Mouse (Mus musculus) MEL-GATA-1-ER (cell line): Measurements from ENCODE around the gene Cpd.

ENCODE experiments used
- DNase-seq: peaks from one replicate; pipeline ENCODE4 v3.0.0-alpha.2; 2012; ENCODE audit warnings: low read depth; ENCODE audit errors: extremely low read depth

Cpd gene

DNA sequence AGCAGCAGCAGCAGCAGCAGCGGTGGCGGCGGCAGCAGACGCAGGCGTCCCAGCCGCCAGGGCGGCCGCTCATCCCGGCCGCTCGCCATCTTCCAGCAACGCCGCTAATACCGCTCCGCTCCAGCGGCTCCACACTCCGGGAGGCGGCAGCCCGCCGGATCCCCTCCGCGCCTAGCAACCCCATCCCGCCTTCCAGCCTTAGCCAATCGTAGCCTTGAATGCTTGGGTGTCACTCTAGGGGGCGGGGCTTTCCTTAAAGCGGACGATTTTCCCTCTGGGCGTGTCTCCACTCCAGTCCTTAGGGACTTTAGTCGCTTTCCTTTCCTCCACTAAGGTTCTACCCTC lies at the start of gene Cpd:
Gene Cpd (minus strand): TSS at position 141 of the 345 bp plus-strand sequence.
- peak; percentile 83 for DNase-seq

DNA sequence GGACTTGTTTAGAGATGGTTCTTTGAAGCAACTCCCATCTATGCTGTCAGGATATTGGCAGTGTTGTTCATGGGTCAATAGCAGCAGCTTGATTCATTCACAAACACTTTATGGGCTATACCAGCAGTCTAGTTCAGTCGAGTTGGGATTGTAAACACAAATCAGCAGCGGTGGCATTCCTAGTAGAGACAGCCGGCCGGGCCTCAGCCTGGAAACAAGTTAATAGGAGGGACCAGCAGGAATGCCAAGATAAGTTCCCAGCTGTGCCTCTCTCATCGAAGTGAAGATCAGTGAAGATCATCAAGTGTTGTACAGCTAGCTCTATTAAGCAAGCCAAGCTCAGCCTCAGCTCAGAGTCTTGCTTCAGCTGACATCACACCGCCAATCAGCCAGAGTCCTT lies 49.5 kb upstream of the Cpd start:
- DNase-seq: no peak

DNA sequence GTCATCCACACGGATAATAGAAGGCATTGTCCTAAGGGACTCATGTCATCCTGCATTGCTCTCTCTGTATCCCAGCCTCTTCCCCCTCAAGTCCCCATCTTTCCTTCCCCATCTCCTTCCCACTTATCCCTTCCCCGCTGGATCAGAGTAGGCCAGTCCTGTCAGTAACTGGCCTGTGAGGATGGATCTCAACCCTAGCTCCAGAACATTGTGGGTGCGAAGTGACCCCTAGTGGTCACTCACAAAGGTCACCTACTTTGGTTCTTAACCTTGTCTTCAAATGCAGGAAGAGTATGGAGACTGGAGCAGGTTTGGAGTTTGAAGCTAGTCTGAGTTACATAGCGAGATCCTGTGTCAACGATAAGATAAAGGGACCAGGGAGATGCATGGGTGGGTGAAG lies 47.4 kb upstream of the Cpd start:
- no peak for DNase-seq

DNA sequence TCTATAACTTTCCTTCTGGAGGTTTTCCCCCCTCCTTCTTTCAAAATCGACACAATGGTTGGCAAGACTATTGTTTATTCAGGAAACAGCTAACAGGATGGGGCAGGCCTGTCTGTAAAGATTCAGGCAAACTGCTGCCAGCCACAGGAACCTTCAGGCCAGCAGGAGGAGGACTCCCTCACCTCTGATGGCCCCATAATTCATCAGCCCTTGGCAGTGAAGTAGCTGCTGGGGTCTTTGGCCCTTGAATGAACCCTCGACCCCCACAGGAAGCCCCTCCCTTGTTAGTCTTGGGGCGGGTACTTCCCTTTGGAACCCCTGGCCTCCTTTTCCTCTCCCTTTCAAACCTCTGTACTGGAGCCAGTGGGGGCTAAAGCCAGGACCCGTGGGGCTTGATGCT lies 46.8 kb upstream of the Cpd start:
- DNase-seq: no peak

DNA sequence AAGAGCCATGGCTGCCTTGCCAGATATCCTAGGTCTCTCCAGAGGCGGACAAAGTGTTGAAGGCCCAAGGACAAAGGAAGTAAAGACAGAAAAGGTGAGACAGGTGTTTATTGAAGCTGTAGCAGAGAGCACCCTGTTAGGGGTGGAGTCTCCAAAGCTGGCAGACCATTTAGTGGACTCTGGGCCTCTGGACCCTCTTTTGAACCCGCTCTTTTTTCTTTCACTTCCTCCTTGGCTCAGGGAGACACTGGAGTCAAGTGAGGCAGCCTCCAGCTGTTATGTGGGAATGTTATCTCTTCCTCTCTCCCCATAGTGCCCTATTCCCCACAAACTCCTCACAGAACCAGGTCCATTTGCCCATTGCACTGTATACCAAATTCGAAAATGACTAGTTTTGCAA lies 46.2 kb upstream of the Cpd start:
- DNase-seq: no peak

DNA sequence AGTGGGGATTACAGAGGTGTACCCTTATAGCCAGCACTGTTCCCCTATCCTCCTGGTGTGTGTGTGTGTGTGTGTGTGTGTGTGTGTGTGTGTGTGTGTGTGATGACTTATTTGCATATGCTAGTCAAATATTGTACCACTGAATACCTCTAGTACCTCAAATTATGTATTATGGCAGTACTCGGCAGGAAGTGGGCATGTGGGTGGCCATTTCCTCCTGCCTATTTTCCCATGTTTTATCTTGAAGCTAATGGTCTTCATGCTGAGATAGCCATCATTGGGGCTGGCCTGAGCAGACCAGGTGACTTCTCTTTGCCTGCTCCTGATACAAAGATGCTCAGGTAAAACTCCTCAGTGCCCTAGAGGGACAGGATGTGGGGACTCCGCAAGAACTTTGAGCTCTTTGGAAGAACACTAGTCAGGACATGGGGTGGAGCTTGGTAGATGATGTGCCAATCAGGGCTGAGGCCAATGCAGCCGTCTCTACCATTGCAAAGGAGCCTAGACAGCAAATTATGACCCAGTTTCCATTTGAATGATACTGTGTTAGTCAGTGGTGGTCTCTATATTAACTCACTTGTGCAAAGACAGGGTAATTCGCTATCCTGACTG lies 45.0 kb upstream of the Cpd start:
- no peak for DNase-seq

DNA sequence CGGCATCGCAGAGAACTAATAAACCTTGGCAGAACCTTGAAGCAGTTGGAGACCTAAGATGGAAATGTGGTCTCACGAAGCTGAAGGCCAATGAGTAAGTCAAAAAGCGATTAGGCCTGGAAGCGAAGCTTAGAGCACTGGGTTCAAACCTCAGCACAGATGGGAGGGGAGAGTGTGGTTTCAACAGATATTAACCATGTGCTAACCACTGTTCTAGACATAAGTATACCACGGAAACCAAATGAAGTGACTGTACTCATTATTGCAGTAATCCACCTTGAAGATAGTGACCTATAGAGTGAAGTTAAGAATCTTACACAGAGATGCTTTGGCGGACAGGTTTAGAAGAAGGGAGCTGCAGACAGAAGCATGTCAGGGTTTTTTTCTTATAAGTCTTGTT lies 44.4 kb upstream of the Cpd start:
- DNase-seq: no peak

DNA sequence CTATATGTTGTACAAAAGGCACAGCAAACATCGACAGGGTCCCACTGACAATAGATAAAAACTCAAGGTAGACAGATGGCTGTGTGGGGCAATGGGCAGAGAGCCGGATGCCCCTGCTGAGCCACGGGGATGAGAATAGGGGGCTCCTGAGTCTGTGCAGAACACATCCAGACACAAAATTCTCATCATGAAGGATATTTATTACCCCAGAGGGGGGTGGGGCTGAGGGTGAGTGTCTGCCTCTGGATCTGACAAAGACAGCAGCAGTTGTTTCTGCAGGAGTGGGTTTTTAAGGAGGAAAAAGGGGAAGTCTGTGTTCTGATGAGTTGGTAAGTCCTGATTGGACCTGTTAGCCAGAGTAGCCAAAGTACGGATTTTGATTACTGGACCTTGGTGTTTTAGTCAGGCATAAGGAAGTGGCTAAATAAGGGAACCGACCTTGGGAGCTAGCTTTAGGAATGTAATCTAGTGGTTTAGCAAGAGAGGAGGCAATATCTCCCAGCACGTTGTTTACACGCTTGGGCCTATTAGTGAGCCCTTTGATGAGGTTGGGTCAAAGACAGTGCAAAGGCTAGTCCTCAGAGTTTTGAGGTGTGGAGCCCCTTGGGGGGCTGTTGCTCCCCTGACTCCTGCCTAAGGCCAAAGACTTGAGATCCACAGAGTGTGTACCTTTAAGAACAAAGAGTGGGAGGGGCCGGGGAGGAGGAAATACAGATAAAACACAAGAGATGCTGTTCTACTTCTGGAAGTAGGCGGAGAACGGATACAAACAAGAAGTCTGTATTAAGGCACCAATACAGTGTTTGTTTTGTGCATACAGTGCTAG lies 42.7 kb upstream of the Cpd start:
- peak; percentile 63 for DNase-seq

DNA sequence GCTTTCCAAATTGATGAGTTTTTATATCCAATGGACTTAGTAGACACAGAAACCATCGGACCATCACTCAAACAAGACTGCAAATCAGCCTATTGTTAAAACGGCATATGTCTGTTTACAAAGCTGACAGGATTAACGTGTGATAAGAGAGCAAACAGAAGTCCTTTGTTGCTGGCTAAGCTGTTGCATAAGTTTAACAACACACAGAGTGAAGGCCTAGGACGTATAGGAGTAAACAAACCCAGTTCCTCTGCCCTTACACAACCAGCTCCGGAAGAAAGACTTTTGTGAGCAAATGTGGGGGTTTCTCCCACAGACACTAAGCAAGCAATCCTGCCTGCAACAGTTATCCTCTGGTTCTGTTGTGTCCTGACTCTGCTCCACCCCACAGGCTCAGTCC lies 37.6 kb upstream of the Cpd start:
- no peak for DNase-seq

DNA sequence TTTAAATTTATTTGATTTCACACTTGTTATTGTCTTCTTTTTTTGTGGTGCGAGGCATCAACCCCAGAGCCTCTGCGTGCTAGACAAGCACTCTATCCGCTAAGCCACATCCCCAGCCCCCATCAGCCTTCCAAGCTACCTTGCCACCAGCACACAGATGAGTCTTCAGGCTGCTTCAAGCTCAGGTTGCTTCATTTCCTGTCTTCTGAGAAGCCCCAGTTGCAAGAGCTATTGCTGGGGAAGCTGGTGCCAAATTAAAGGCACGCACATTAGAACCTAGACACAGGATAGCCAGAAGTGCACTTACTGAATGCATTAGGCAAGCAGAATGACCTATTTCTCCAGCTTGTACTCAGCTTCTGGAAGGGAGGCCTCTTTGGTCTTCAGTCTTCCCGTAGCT lies 33.0 kb upstream of the Cpd start:
- DNase-seq: no peak

DNA sequence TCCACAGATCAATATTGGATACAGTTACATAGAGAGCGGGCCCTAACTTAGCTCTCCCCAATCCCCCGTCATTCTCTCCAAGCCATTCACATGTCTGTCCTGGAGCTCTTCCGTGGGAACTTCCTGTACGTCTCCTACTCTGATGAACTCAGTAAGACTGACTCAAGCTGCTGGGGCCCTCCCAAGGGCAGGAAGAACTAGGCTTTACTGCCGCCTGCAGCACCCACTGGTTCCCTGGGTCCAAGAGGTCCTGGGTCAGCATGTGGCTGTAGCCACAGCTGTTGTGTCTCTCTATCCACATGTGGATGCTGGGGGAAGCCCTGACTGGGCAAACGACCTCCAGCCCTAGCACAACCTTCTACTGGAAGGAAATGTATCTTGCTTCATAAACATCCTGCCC lies 27.9 kb upstream of the Cpd start:
- no peak for DNase-seq

DNA sequence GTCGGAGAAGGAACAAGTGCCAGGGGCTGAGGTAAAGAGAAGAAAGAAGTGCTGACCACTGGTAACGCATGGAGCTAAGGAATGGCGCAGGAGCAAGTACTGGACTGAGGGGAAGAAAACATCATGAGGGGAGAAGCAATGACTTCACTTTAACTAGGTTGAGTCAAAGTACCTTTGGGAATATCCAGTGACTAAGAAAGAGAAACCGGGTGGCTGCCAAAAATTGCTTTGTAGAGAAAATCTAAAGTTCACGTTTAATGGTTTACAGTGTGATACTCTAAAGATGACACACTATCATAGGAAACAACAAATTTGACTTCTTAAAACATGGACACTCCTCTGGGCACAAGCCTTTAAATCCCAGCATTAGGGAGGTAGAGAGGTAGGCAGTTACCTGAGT lies 27.0 kb upstream of the Cpd start:
- DNase-seq: no peak

DNA sequence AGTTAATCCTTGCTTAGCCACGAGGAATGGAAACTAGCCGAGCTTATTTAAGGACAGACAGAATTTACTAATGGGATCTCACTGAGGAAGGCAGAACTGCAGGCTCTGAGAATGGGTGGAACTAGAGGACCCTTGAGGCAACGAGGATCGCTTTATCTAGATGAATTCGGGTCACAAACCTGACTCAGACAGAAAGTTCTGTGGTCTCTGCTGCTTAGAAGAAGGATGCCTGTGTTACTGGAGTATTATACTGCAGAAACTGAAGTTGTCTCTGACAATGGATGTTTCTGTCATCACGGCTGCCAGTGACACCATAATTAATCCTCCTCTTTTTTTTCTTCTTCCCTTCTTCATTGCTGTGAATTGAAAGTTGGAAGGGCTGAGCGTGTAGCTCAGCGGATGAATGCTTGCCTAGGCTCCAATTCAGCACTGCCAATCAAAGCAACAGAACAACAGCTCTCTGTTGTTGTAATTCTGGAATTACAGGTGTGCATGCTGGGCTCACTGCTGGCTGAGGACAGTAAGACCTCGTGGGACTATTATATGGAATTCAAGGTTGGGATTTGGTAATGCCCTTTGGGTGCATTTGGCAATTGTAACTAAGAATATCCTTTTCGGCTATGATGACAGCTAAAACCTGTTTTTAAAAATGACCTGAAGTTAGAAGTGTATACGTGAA lies 25.9 kb upstream of the Cpd start:
- DNase-seq: no peak

DNA sequence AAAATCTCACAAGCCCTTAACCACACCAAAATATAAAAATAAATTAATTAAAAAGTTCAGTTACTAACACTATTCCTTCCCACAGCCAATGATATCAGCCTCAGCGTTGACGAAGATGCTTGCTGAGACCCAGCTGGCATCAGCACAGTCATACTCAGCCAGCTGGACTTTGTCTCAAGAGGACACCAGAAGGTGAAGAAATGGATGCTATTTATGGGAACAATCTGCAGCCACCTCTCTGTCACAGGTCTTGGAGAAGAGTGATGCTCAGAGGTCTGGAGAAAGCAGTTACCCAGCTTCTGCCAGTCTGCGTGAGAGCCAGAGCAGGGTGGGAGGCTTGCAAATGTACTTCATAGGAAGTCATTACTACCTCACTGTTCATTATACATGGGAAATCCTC lies 14.4 kb upstream of the Cpd start:
- DNase-seq: no peak

DNA sequence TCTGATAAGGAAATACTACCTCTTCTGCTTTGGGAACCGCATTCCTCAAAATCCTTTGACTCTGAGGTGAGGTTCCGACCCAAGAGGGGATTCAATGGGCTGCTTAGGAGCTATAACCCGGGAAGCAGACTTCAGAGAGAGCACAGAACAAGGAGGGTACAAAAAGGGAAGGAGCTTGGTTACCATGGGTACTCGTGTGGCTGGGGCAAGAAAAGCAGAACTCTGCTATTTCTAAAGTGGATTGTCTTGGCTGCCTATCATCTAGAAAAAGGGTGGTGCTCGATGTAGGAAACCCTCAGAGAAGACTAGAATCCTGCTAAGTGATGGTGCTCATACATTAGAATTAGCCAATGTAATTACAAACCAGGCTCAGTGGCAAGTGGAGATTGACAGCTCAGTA lies 12.4 kb upstream of the Cpd start:
- DNase-seq: peak; percentile 62

DNA sequence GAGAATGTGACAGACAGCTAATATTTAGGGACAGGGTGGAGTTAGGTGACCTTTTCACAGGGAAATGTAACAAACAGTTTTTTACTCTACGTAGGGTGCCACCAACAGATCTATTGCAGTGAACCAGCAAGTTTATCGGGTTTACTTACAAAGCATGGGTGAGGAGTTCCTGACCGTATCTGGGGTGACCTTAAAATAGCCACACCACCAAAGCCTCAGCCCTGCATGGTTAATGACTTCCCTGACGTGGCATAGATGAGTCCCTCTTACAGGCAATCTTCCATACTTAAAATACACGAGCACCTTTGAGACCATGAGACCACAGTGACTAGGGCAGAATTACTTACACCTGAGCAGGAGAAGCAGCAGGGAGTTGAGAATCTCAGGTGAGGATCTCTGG lies 12.0 kb upstream of the Cpd start:
- DNase-seq: no peak

DNA sequence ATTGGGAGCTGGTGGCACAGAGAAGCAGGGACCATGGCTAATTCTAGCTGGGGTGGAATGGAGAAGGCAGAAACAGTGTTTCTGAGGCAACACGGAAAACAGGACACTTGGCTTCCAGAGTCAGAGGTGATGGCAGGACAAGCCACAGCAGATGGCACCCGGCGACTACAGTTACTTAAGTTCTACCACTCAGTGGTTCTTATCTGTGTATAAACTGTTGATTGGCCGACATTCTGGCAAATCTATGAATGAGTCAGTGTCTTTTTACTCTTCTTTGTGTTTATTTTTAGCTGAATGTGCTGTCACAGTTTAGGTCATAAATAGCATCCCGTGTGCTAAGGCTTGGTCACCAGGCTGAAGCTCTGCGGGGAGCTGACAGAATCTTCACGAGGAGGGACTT lies 10.3 kb upstream of the Cpd start:
- no peak for DNase-seq

DNA sequence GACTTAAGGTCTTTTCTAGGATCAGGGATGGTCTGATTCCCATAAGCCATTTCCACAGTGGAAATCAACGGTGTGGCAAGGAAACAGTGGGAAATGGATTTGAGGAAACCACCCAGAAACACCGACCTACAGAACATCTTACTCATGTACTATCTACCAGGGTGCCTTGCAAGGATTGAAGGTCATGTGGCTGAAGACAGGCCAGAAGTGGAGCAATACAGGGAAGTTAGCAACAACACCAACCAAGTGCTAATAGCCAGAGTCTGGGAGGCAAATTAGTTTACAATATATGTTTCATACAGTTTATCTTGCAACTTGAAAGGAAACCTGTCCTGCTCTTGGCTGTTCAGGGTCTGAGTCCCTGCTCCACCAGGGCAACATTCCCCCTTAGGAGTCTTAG lies 9.8 kb upstream of the Cpd start:
- DNase-seq: no peak

DNA sequence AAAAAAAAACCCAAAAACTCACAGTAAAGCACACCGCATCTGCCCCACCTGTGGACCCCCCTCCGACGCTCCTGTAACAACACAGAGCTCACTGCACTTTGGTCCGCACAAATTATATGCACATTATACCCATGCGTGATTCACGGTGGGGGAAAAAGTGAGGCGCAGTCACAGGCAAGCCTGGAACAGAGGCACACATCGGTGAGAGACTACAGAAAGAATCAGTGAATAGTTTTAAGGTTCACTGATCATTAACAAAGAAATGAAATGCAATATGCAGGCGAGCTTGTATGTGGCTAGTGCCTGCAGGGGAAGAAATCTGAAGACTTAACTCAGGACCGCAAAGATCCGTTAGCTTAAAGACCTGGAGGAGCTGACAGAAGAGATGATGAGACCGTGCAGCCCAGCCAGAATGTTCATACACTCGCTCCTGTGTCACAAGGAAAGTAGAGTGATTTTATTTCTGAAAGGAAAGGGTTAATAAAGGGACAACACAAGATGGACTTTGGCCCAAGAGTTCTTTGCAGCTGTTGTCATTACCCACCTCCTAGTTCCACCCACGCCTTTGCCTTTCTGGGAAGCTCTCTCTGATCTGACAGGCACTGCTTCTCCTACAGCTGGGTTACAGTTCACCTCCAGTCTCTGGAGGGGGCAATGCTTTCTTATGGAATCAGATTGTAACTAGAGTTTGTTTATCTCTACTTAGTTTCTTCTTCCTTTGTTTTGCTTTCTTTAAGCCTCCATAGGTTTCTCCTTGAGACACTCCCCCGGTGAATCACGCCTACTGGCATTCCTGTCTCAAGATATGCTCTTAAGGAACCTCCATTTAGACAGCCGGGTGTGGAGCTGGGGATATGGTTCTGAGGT lies 7.9 kb upstream of the Cpd start:
- no peak for DNase-seq

DNA sequence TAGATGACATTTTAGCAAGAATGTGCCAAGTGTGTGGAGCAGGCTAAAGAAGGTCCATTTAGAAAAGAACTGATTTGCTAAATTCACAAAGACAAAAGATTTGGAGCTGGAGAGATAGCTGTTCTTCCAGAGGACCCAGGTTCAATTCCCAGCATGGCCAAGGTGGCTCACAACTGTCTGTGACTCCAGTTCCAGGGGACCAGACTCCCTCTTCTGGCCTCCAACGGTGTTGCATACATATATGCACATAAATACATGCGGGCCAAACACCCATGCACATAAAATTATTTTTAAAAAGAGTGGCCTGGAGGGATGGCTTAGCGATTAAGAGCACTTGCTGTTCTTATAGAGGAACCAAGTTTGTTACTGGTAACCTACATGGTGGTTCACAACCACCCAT lies 4.7 kb upstream of the Cpd start:
- no peak for DNase-seq

DNA sequence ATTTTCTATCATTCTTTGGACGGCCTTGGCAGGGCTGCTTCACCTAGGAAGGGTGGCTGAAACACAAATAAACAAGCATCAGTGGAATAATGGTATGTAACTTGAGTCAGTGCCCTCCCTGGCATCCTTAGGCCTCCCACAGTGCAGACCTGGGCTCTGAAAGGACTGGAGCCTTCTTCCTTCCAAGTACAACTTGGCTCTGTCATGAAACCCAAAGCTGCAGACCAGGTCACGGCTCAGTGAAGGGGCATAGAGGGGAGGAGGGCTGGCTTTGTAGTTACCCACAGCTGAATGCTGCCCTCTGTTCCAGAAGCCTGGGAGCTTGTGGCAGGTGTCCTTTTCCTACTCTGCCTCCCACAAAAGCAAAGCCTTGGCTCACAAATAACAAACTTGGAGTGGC lies 2.8 kb upstream of the Cpd start:
- DNase-seq: no peak

DNA sequence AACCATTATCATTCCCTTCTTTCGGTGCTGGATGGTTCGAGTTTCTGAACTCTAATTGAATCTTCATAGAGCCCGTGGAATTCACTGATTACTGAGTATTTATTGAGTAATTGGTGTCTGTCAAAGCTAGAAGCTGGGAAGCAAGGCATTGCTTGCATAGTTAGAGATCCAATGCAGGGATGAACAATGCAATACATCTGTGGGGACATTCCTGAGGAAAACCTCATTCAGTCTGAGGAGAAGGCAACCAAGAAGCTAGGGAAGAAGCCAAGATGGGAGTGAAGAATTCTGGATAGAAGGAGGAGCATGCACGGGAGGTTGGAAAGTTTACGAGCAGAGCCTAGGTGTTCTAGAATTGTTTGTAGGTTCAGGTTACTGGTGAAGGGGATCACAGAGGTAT lies 1.3 kb upstream of the Cpd start:
- no peak for DNase-seq
